Mouse (Mus musculus) hindbrain, embryonic 11.5 days (tissue): ENCODE data around the gene Nt5dc3. TPM values are rescaled to one million over a fixed set of nuclear protein-coding genes. Genes with fewer than 3 reads are reported as not detected.

Source experiments
- ATAC-seq: fragments of 200-750 bp; cut with Nextera tagmentation; 2 replicates; pipeline ENCODE4 v1.8.0; 2017; ENCODE audit warnings: mild to moderate bottlenecking, moderate TSS enrichment, moderate library complexity; ENCODE audit not compliant: low FRiP score
- DNase-seq: peaks from one replicate; pipeline ENCODE4 v3.0.0-alpha.2; 2015; ENCODE audit warnings: low spot score
- H3K27ac ChIP-seq: fragments of 300-500 bp; sonication (generic); 2 replicates; pipeline ENCODE4 v1.5.1; 2014; ENCODE audit warnings: mild to moderate bottlenecking, low read depth, low read length
- H3K27me3 ChIP-seq: fragments of 300-500 bp; sonication (generic); 2 replicates; pipeline ENCODE4 v1.6.1; 2014; ENCODE audit warnings: mild to moderate bottlenecking, low read length, moderate library complexity, mixed read lengths; ENCODE audit not compliant: control insufficient read depth, insufficient read depth
- H3K36me3 ChIP-seq: fragments of 300-500 bp; sonication (generic); 2 replicates; pipeline ENCODE4 v1.6.1; 2014; ENCODE audit warnings: mild to moderate bottlenecking, low read length, moderate library complexity, mixed read lengths; ENCODE audit not compliant: control insufficient read depth, insufficient read depth
- H3K4me1 ChIP-seq: fragments of 300-500 bp; sonication (generic); replicated peaks from 2 replicates; pipeline ENCODE4 v1.6.1; 2014; ENCODE audit warnings: low read length, mixed read lengths; ENCODE audit not compliant: control insufficient read depth, insufficient read depth
- H3K4me2 ChIP-seq: fragments of 300-500 bp; sonication (generic); replicated peaks from 2 replicates; pipeline ENCODE4 v1.6.1; 2014; ENCODE audit warnings: mild to moderate bottlenecking, low read depth, low read length
- H3K4me3 ChIP-seq: fragments of 300-500 bp; sonication (generic); 2 replicates; pipeline ENCODE4 v1.5.1; 2014; ENCODE audit warnings: low read depth, low read length
- H3K9ac ChIP-seq: fragments of 300-500 bp; sonication (generic); 2 replicates; pipeline ENCODE4 v1.6.1; 2014; ENCODE audit warnings: low read depth, low read length
- H3K9me3 ChIP-seq: fragments of 300-500 bp; sonication (generic); 2 replicates; pipeline ENCODE4 v1.6.1; 2016; ENCODE audit warnings: low read length; ENCODE audit not compliant: control insufficient read depth
- WGBS: fragments of 180-500 bp; shearing (Covaris S2); extraction: QIAGEN DNeasy Blood & Tissue Kit; methylation state at CpG from one replicate; pipeline ENCODE4 v1.1.7; 2014; 5-methylcytosine and 5-hydroxymethylcytosine counted together
- polyA plus RNA-seq: library from polyadenylated mRNA; unstranded; fragments of >200 nt; fragmentation: Nextera tagmentation; extraction: Ambion mirVana; gene quantifications from 2 replicates; pipeline ENCODE4 v1.2.1, GENCODE M21; 2014

The Nt5dc3 gene
- polyA plus RNA-seq, 1 experiment from 2014 or later = 1.7 TPM

DNA sequence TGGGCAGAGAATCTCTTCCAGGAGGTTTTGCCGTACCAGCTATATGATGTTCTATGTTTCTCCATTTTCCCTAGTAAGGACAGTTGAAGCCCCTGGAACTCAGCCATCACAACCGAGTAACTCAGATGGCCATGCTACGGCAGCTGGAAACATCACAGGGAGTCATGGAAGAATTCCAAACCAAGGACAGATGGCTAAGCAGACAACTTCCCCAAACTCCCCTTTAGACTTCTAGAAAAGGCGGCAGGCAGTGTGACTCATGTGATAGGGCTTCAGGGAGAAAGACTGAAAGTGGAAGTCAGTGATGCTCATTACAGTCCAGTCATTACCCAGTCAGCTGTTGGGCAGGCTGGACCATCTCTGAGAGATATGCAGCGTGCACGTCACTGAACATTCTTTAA is 6.6 kb upstream of the Nt5dc3 start:
- Histone ChIP-seq H3K36me3 (no peaks in the 10 kb centered on the region), H3K27me3 (no peaks in the 10 kb centered on the region), H3K9ac (no peak overlapping the region), H3K4me2 (no peak overlapping the region), H3K4me3 (no peak overlapping the region), H3K4me1 (no peaks in the 10 kb centered on the region), H3K9me3 (no peaks in the 10 kb centered on the region), H3K27ac (no peak overlapping the region)
- ATAC-seq (no peak), DNase-seq (no peak)
- 85% methylated on average over 6 of the region's 6 CpGs for WGBS

GRCm38 (mm10) chr10:86773360-86773759 is 5.4 kb upstream of the Nt5dc3 start:
- DNase-seq (no peak), ATAC-seq (no peak)
- Histone ChIP-seq H3K36me3 (no peaks in the 10 kb centered on the region), H3K4me1 (0 out of 2 replicates have a peak, but pooled peaks cover 2% of the 10 kb centered on the region), H3K4me3 (no peak overlapping the region), H3K9me3 (no peaks in the 10 kb centered on the region), H3K4me2 (no peak overlapping the region), H3K27me3 (no peaks in the 10 kb centered on the region), H3K9ac (no peak overlapping the region), H3K27ac (no peak overlapping the region)
- WGBS = 80% methylated on average over 4 of the region's 4 CpGs

GRCm38 (mm10) chr10:86776281-86776680 is 2.5 kb upstream of the Nt5dc3 start:
- DNase-seq (no peak), ATAC-seq (no peak)
- H3K27ac ChIP-seq = no peak overlapping the region
- H3K4me3 ChIP-seq = no peak overlapping the region
- H3K9ac ChIP-seq = no peak overlapping the region
- H3K9me3 ChIP-seq = no peaks in the 10 kb centered on the region
- no peaks in the 10 kb centered on the region for H3K36me3 ChIP-seq
- 71% methylated on average over 9 of the region's 9 CpGs for WGBS
- H3K27me3 ChIP-seq = peaks cover 9% of the 10 kb centered on the region; the same call in 1 of the 2 replicates
- H3K4me2 ChIP-seq = no peak overlapping the region
- H3K4me1 ChIP-seq = peaks cover 4% of the 10 kb centered on the region; the same call in 1 of the 2 replicates

DNA sequence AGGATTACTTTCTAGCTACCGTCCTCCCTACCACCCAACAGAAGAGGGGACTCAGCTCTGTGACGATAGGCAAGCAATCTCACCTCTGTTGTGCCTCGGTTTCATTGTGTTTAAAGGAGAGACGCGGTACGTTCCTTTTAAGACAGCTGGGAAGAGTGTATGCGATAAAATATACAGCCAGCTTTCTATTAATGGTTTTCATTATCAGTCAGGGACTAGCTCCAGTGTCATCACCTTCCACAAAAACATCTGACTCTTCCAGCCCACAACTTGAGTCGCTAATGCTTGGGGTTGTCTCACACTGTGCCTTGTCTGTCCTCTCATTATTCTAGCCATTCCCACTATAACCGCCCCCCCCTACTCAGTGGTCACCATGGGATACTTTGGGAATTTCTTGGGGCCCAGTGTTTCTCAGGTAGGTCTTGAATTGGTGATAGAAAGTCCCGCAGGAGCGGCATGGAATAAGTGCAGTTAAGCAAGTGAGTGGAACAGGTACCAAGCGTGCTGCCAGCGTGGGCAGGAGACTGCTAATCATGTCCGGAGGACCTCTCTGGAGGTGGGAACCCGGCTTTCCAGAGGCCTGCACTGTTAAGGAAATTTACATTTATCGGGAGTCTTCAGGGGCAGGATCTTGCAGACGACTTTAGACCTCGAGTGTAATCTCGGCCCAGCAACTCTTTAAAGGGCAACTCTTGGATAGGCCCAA is 1.0 kb upstream of the Nt5dc3 start:
- ATAC-seq (no peak), DNase-seq (no peak)
- Histone ChIP-seq H3K4me2 (peak overlapping the region; percentile 99), H3K4me3 (peak overlapping the region; percentile 65), H3K36me3 (no peaks in the 10 kb centered on the region), H3K9ac (peak overlapping the region; percentile 59), H3K27ac (peak overlapping the region; percentile 24; the same call in 1 of the 2 replicates), H3K4me1 (peaks cover 4% of the 10 kb centered on the region; the same call in 1 of the 2 replicates), H3K27me3 (peaks cover 9% of the 10 kb centered on the region; the same call in 1 of the 2 replicates), H3K9me3 (no peaks in the 10 kb centered on the region)
- 42% methylated on average over 19 of the region's 19 CpGs for WGBS

- peak; percentile 63; the same call in 1 of the 2 replicates for ATAC-seq
- Histone ChIP-seq H3K9me3 (no peaks in the 10 kb centered on the region), H3K4me1 (peaks cover 4% of the 10 kb centered on the region; the same call in 1 of the 2 replicates), H3K27ac (no peak overlapping the region), H3K27me3 (peaks cover 9% of the 10 kb centered on the region; the same call in 1 of the 2 replicates), H3K4me2 (peak overlapping the region; percentile 99), H3K36me3 (no peaks in the 10 kb centered on the region), H3K9ac (peak overlapping the region; percentile 59), H3K4me3 (peak overlapping the region; percentile 65)
- no peak for DNase-seq
- WGBS = under 1% methylated on average over 51 of the region's 58 CpGs
Measured at GRCm38 (mm10) chr10:86779117-86779755, 431 bp downstream of the Nt5dc3 start.

- H3K27ac ChIP-seq = no peak overlapping the region
- ATAC-seq (no peak), DNase-seq (peak; percentile 7)
- no peaks in the 10 kb centered on the region for H3K9me3 ChIP-seq
- peak overlapping the region; percentile 99 for H3K4me2 ChIP-seq
- H3K4me1 ChIP-seq = peaks cover 4% of the 10 kb centered on the region; the same call in 1 of the 2 replicates
- H3K4me3 ChIP-seq = peak overlapping the region; percentile 65
- WGBS = 20% methylated on average over 12 of the region's 12 CpGs
- no peaks in the 10 kb centered on the region for H3K36me3 ChIP-seq
- peak overlapping the region; percentile 59 for H3K9ac ChIP-seq
- H3K27me3 ChIP-seq = peaks cover 9% of the 10 kb centered on the region; the same call in 1 of the 2 replicates
Measured at GRCm38 (mm10) chr10:86779816-86780500, 1.2 kb downstream of the Nt5dc3 start.

DNA sequence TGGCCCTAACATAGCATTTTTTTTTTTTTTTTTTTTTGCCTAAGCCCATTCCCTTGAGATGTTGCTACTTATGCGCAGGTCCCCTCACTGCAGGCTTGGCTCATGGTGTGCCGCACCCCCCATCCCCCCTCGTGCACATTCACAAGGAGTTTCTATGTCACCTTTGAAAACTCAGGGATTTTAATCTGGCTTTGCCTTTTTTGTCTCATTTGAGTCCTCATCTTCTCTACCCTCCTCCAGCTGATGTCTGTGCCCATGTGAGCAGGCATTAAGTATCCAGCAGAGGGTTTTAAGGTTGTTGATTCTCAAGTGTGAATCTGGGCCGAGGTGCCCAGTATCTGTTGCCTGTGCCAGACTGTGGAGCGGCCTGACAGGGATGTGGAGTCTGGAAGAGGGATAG is 2.8 kb downstream of the Nt5dc3 start:
- ATAC-seq (no peak), DNase-seq (no peak)
- H3K4me2 ChIP-seq = no peak overlapping the region
- peaks cover 4% of the 10 kb centered on the region; the same call in 1 of the 2 replicates for H3K4me1 ChIP-seq
- H3K36me3 ChIP-seq = no peaks in the 10 kb centered on the region
- H3K27me3 ChIP-seq = peaks cover 9% of the 10 kb centered on the region; the same call in 1 of the 2 replicates
- H3K27ac ChIP-seq = no peak overlapping the region
- H3K9me3 ChIP-seq = no peaks in the 10 kb centered on the region
- no peak overlapping the region for H3K4me3 ChIP-seq
- H3K9ac ChIP-seq = no peak overlapping the region
- WGBS = 37% methylated on average over 5 of the region's 5 CpGs

- Histone ChIP-seq H3K27ac (no peak overlapping the region), H3K4me2 (no peak overlapping the region), H3K4me3 (no peak overlapping the region), H3K9me3 (no peaks in the 10 kb centered on the region), H3K27me3 (peaks cover 9% of the 10 kb centered on the region; the same call in 1 of the 2 replicates), H3K9ac (no peak overlapping the region), H3K4me1 (peaks cover 4% of the 10 kb centered on the region; the same call in 1 of the 2 replicates), H3K36me3 (no peaks in the 10 kb centered on the region)
- DNase-seq = no peak
- ATAC-seq = no peak
- WGBS = 66% methylated on average over 5 of the region's 5 CpGs
Measured at GRCm38 (mm10) chr10:86782656-86783055, 3.9 kb downstream of the Nt5dc3 start.
